Mouse (Mus musculus) hindbrain, embryonic 12.5 days (tissue): ENCODE data around the gene L1td1. TPM values are rescaled to one million over a fixed set of nuclear protein-coding genes. Genes with fewer than 3 reads are reported as not detected.
A peak's percentile ranks its signal among the peaks of the same experiment; 100 is the strongest.
"Not testable (repeated sequence)": the region's sequence is repeated elsewhere in the genome, so short reads cannot be mapped to it uniquely, and the experiment has no call there.

Experiments
- ATAC-seq: fragments of 200-750 bp; cut with Nextera tagmentation; 2 replicates; pipeline ENCODE4 v1.8.0; 2017; ENCODE audit warnings: moderate TSS enrichment; ENCODE audit not compliant: low FRiP score
- H3K27ac ChIP-seq: fragments of 300-500 bp; sonication (generic); 2 replicates; pipeline ENCODE4 v1.5.1; 2016; ENCODE audit warnings: mild to moderate bottlenecking
- H3K27me3 ChIP-seq: fragments of 300-500 bp; sonication (generic); 2 replicates; pipeline ENCODE4 v1.6.1; 2016; ENCODE audit warnings: mild to moderate bottlenecking
- H3K36me3 ChIP-seq: fragments of 300-500 bp; sonication (generic); 2 replicates; pipeline ENCODE4 v1.6.1; 2016; ENCODE audit warnings: mild to moderate bottlenecking
- H3K4me1 ChIP-seq: fragments of 300-500 bp; sonication (generic); 2 replicates; pipeline ENCODE4 v1.6.1; 2016
- H3K4me2 ChIP-seq: fragments of 300-500 bp; sonication (generic); replicated peaks from 2 replicates; pipeline ENCODE4 v1.6.1; 2016; ENCODE audit warnings: mild to moderate bottlenecking
- H3K4me3 ChIP-seq: fragments of 300-500 bp; sonication (generic); 2 replicates; pipeline ENCODE4 v1.5.1; 2016; ENCODE audit warnings: mild to moderate bottlenecking
- H3K9ac ChIP-seq: fragments of 300-500 bp; sonication (generic); 2 replicates; pipeline ENCODE4 v1.6.1; 2016; ENCODE audit warnings: mild to moderate bottlenecking, moderate library complexity
- H3K9me3 ChIP-seq: fragments of 300-500 bp; sonication (generic); replicated peaks from 2 replicates; pipeline ENCODE4 v1.6.1; 2016; ENCODE audit warnings: mild to moderate bottlenecking
- WGBS: fragments of 180-500 bp; shearing (Covaris S2); methylation state at CpG from one replicate; pipeline ENCODE4 v1.1.7; 2016; 5-methylcytosine and 5-hydroxymethylcytosine counted together
- polyA plus RNA-seq: library from polyadenylated mRNA; unstranded; fragments of >200 nt; fragmentation: Nextera tagmentation; extraction: Ambion mirVana; gene quantifications from 2 replicates; pipeline ENCODE4 v1.2.1, GENCODE M21; 2016

The L1td1 gene
- polyA plus RNA-seq, 1 experiment from 2014 or later, result 0.30 TPM

- 85% methylated on average over 17 of the region's 17 CpGs for WGBS
- H3K27ac ChIP-seq, result no peak overlapping the region
Measured at GRCm38 (mm10) chr4:98717735-98718546, 8.6 kb upstream of the L1td1 start.

GRCm38 (mm10) chr4:98718547-98718917 lies 8.0 kb upstream of the L1td1 start:
- ATAC-seq, result no peak
- Histone ChIP-seq H3K4me1 (no peaks in the 10 kb centered on the region), H3K9ac (no peak overlapping the region), H3K27me3 (no peaks in the 10 kb centered on the region), H3K27ac (no peak overlapping the region), H3K4me2 (no peak overlapping the region), H3K4me3 (no peak overlapping the region), H3K36me3 (no peaks in the 10 kb centered on the region), H3K9me3 (no peaks in the 10 kb centered on the region)
- 87% methylated on average over 10 of the region's 10 CpGs for WGBS

More at GRCm38 (mm10) chr4:98717735-98718546, 8.6 kb upstream of the L1td1 start:
- H3K4me3 ChIP-seq, result no peak overlapping the region
- no peaks in the 10 kb centered on the region for H3K9me3 ChIP-seq
- ATAC-seq, result no peak
- H3K4me2 ChIP-seq, result no peak overlapping the region
- no peaks in the 10 kb centered on the region for H3K27me3 ChIP-seq
- no peaks in the 10 kb centered on the region for H3K36me3 ChIP-seq
- H3K4me1 ChIP-seq, result no peaks in the 10 kb centered on the region
- H3K9ac ChIP-seq, result no peak overlapping the region

DNA sequence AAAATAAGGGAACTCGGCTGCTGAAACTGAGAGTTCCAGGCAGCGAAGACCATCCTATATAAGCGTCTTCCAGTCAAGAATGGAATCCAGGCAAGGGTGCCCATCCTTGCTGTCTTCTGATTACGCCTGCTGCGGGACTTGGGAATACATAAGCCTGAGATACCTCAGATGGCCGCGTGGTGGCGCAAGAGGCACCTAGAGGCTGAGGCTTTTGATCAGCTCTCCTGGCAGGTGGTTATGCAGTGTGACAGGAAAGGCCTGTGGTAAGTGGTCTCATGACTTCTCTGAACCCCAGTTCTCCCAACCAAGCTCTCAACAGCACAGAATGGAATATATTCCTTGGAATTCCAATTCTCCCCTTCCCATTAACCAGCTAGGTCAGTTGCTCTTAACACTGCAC lies 4.1 kb upstream of the L1td1 start:
- Histone ChIP-seq H3K27me3 (peaks cover 21% of the 10 kb centered on the region), H3K27ac (no peak overlapping the region), H3K9ac (no peak overlapping the region), H3K4me2 (no peak overlapping the region), H3K4me1 (peaks cover 12% of the 10 kb centered on the region), H3K36me3 (no peaks in the 10 kb centered on the region), H3K4me3 (no peak overlapping the region), H3K9me3 (no peaks in the 10 kb centered on the region)
- WGBS, result 11% methylated on average over 8 of the region's 8 CpGs
- ATAC-seq, result no peak

DNA sequence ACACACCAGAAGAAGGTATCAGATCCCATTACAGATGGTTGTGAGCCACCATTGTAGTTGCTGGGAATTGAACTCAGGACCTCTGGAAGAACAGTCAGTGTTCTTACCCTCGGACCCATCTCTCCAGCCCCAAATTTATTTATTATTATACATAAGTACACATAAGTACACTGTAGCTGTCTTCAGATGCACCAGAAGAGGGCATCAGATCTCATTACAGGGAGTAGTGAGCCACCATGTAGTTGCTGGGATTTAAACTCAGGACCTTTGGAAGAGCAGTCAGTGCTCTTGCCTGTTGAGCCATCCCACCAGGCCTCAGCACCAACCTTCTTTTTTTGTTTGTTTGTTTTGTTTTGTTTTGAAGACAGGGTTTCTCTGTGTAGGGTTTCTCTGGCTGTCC lies 1.9 kb upstream of the L1td1 start:
- not testable (repeated sequence) for H3K27ac ChIP-seq, ATAC-seq, H3K9me3 ChIP-seq, H3K4me2 ChIP-seq, H3K4me3 ChIP-seq, H3K9ac ChIP-seq, H3K36me3 ChIP-seq
- Histone ChIP-seq H3K27me3 (peaks cover 40% of the 10 kb centered on the region), H3K4me1 (peaks cover 17% of the 10 kb centered on the region)
- 92% methylated on average over 1 of the region's 1 CpGs for WGBS

GRCm38 (mm10) chr4:98725439-98725838 lies 1.1 kb upstream of the L1td1 start:
- no peak overlapping the region for H3K9ac ChIP-seq
- ATAC-seq, result no peak
- peaks cover 40% of the 10 kb centered on the region for H3K27me3 ChIP-seq
- no peak overlapping the region for H3K4me2 ChIP-seq
- no peak overlapping the region for H3K4me3 ChIP-seq
- no peak overlapping the region for H3K27ac ChIP-seq
- H3K4me1 ChIP-seq, result peaks cover 17% of the 10 kb centered on the region
- H3K9me3 ChIP-seq, result no peaks in the 10 kb centered on the region
- no peaks in the 10 kb centered on the region for H3K36me3 ChIP-seq
- WGBS, result 36% methylated on average over 4 of the region's 4 CpGs

- Histone ChIP-seq H3K27me3 (peaks cover 40% of the 10 kb centered on the region), H3K9ac (0 out of 2 replicates have a peak overlapping the region, but pooled peaks have one; percentile 20), H3K4me2 (peak overlapping the region; percentile 67), H3K9me3 (no peaks in the 10 kb centered on the region), H3K4me1 (peaks cover 17% of the 10 kb centered on the region), H3K4me3 (peak overlapping the region; percentile 21), H3K27ac (no peak overlapping the region), H3K36me3 (no peaks in the 10 kb centered on the region)
- 3% methylated on average over 21 of the region's 21 CpGs for WGBS
- no peak for ATAC-seq
Measured at GRCm38 (mm10) chr4:98727295-98727958, 893 bp downstream of the L1td1 start.

- H3K4me3 ChIP-seq, result peak overlapping the region; percentile 18; the same call in 1 of the 2 replicates
- H3K9me3 ChIP-seq, result no peaks in the 10 kb centered on the region
- peak overlapping the region; percentile 67 for H3K4me2 ChIP-seq
- H3K4me1 ChIP-seq, result peaks cover 17% of the 10 kb centered on the region
- no peak overlapping the region for H3K27ac ChIP-seq
- WGBS, result 2% methylated on average over 10 of the region's 10 CpGs
- peaks cover 40% of the 10 kb centered on the region for H3K27me3 ChIP-seq
- no peak for ATAC-seq
- no peak overlapping the region for H3K9ac ChIP-seq
- no peaks in the 10 kb centered on the region for H3K36me3 ChIP-seq
Measured at GRCm38 (mm10) chr4:98727959-98728347, 1.4 kb downstream of the L1td1 start.

DNA sequence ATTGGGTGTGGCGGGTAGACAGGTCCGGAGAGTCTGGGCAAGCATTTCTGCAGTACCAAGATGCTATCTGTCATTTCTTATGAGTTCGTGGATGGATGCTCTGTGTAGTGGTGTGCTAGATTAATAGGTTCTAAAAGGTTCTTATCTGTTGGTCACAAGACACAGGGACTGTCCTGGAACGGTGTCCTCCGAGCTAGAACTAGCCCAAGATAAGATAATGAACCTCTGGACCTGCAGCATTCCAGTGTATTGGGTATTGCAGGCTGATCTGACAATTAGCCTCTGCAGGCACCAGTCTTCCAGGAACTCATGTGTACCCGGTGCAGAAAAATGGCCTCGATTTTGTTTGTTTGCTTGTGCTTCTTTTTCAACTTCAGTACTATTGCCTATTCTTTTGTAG lies 2.2 kb downstream of the L1td1 start:
- 63% methylated on average over 7 of the region's 7 CpGs for WGBS
- no peaks in the 10 kb centered on the region for H3K9me3 ChIP-seq
- H3K4me3 ChIP-seq, result no peak overlapping the region
- no peak for ATAC-seq
- no peaks in the 10 kb centered on the region for H3K36me3 ChIP-seq
- H3K4me1 ChIP-seq, result peaks cover 17% of the 10 kb centered on the region
- no peak overlapping the region for H3K9ac ChIP-seq
- H3K27me3 ChIP-seq, result peaks cover 40% of the 10 kb centered on the region
- no peak overlapping the region for H3K27ac ChIP-seq
- no peak overlapping the region for H3K4me2 ChIP-seq

DNA sequence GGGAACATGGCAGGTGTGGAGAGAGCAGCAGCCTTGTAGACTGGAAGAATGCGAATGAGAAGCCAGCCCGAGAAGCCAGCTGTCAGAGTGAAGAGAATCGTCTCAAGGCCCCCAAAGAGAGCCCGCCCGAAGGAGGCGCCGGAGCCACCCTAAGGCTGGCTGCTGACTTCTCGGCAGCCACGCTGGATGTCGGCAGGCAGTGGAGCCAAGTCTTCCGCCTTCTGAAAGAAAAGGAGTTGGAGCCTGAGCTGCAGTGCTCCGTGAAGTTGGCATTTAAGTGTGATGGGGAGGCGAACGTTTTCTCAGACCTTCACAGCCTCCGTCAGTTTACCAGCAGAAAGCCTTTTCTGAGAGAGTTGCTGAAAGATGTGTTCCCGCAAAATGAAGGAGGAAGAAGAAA lies 7.1 kb downstream of the L1td1 start:
- Histone ChIP-seq H3K27me3 (peaks cover 7% of the 10 kb centered on the region), H3K4me1 (no peaks in the 10 kb centered on the region), H3K9me3 (no peaks in the 10 kb centered on the region), H3K36me3 (no peaks in the 10 kb centered on the region), H3K9ac (no peak overlapping the region), H3K4me3 (no peak overlapping the region), H3K27ac (no peak overlapping the region), H3K4me2 (no peak overlapping the region)
- ATAC-seq, result no peak
- 97% methylated on average over 16 of the region's 16 CpGs for WGBS

- ATAC-seq, result no peak
Measured at GRCm38 (mm10) chr4:98739753-98740152, 13.2 kb downstream of the L1td1 start.

GRCm38 (mm10) chr4:98743209-98743905 lies 16.8 kb downstream of the L1td1 start:
- no peak overlapping the region for H3K4me3 ChIP-seq
- peaks cover 5% of the 10 kb centered on the region; the same call in 1 of the 2 replicates for H3K4me1 ChIP-seq
- H3K4me2 ChIP-seq, result no peak overlapping the region
- 71% methylated on average over 3 of the region's 3 CpGs for WGBS
- no peaks in the 10 kb centered on the region for H3K9me3 ChIP-seq
- no peak overlapping the region for H3K27ac ChIP-seq
- H3K27me3 ChIP-seq, result no peaks in the 10 kb centered on the region
- no peaks in the 10 kb centered on the region for H3K36me3 ChIP-seq
- no peak for ATAC-seq
- H3K9ac ChIP-seq, result no peak overlapping the region

More at GRCm38 (mm10) chr4:98739753-98740152, 13.2 kb downstream of the L1td1 start:
- H3K9ac ChIP-seq, result no peak overlapping the region
- no peaks in the 10 kb centered on the region for H3K9me3 ChIP-seq
- H3K27ac ChIP-seq, result no peak overlapping the region
- H3K4me3 ChIP-seq, result no peak overlapping the region
- no peak overlapping the region for H3K4me2 ChIP-seq
- WGBS, result 36% methylated on average over 2 of the region's 2 CpGs
- H3K36me3 ChIP-seq, result no peaks in the 10 kb centered on the region
- H3K27me3 ChIP-seq, result no peaks in the 10 kb centered on the region
- peaks cover 5% of the 10 kb centered on the region; the same call in 1 of the 2 replicates for H3K4me1 ChIP-seq

- ATAC-seq, result no peak
- 18% methylated on average over 7 of the region's 7 CpGs for WGBS
- H3K4me3 ChIP-seq, result no peak overlapping the region
- no peaks in the 10 kb centered on the region for H3K36me3 ChIP-seq
- H3K27ac ChIP-seq, result no peak overlapping the region
- no peak overlapping the region for H3K4me2 ChIP-seq
- H3K4me1 ChIP-seq, result peaks cover 5% of the 10 kb centered on the region; the same call in 1 of the 2 replicates
- no peak overlapping the region for H3K9ac ChIP-seq
- H3K27me3 ChIP-seq, result no peaks in the 10 kb centered on the region
- no peaks in the 10 kb centered on the region for H3K9me3 ChIP-seq
Measured at GRCm38 (mm10) chr4:98743906-98744210, 17.3 kb downstream of the L1td1 start.
